Mouse (Mus musculus) liver, embryonic 14.5 days (tissue): ENCODE measurements around the gene Cntnap2.

Source experiments
- CTCF ChIP-seq: IDR thresholded peaks from 2 replicates; pipeline ENCODE4 v1.5.1; 2016; ENCODE audit warnings: antibody characterized with exemption, low read depth, control low read depth
- EP300 ChIP-seq: IDR thresholded peaks from 2 replicates; pipeline ENCODE4 v1.6.1; 2016; ENCODE audit warnings: antibody characterized with exemption, low read depth

DNA sequence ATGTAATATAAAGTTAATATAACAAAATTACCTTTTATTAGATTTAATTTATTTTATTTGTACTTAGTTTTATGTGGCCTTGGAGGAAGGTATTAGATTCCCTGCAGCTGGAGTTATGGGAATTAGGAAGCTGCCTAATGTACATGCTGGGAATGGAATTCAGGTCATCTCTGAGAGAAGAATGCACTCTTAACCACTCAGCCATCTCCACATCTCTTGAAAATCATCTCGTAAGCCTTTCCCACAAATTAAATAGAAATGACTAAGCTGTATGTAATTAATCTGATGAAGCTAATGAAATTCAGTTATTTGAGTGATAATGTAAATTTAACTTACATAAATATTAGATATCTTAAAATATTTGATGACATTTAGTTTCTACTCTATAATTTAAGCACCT is 826.3 kb downstream of the Cntnap2 start:
- TF ChIP-seq EP300 (no peak), CTCF (no peak)
